Mouse (Mus musculus): ENCODE measurements at regions not wholly inside any gene's neighbourhood (a gene's known extent, or its start where the extent isn't known, plus 50 kb on each side); places are given as distances from the start of the nearest gene placed in this dataset.

DNA sequence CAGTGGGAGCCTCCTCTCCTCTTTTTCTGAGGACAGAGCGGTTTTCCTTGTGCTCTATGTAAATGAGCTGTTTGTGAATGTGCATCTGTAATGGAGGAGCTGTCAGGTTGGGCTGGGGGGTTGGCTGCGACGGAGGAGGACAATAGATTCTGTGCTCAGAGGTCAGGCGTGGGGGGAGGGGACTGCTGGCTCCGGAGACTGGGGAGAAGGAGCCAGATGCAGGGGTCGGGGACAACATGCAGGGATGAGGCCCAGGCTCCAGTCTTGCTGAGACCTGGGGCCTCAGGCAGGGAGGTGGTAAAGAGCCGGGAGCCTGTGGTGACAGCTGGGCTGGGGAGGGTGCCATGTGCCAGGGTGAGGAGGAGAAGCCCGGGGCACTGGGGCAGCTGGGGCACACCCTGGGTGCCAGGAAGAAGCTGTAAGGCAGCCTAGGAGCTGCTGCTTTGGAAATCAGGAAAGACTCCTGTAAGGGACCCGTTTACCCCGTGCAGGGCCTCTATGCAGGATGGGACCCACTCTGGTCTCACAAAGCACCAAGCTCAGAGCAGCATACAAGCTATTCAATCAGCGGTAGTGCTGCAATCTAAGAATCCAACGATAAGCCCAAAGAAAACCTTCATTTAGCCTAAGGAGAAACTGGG, 124.5 kb downstream of the 3100002H09Rik start:
- no peaks in the 10 kb centered on the region for H3K36me3 ChIP-seq (ENCODE audit: control insufficient read depth in 1 of 2, insufficient read depth in 2 of 2, low read length in 2 of 2)
- H3K4me3 ChIP-seq (ENCODE audit: control insufficient read depth in 1 of 2, insufficient read depth in 1 of 2, low read depth in 2 of 2, low read length in 2 of 2) = no peak overlapping the region
- no peak for DNase-seq (ENCODE audit: low read depth, low spot score)
- H3K27me3 ChIP-seq (ENCODE audit: control insufficient read depth in 1 of 2, insufficient read depth in 2 of 2, low read length in 2 of 2) = no peaks in the 10 kb centered on the region
- no peaks in the 10 kb centered on the region for H3K4me1 ChIP-seq (ENCODE audit: control insufficient read depth in 1 of 2, insufficient read depth in 2 of 2, low read length in 2 of 2)
- no peak overlapping the region for H3K27ac ChIP-seq (ENCODE audit: control insufficient read depth, low read depth, low read length)
- no peaks in the 10 kb centered on the region for H3K79me2 ChIP-seq (ENCODE audit: control insufficient read depth, insufficient read depth, low read length, poor library complexity)
- no peak overlapping the region for H3K9ac ChIP-seq (ENCODE audit: control insufficient read depth, low read depth, low read length, poor library complexity, severe bottlenecking)
- TF ChIP-seq HCFC1 (IDR thresholded peaks at IDR 0.05; ENCODE audit: low read depth, low read length) (no peak), NELFE (IDR thresholded peaks at IDR 0.05; ENCODE audit: low read depth, low read length) (no peak), GATA1 (IDR thresholded peaks at IDR 0.05; ENCODE audit: low read depth, low read length) (no peak), ZNF384 (IDR thresholded peaks at IDR 0.05; ENCODE audit: low read depth, low read length) (no peak), MAFK (IDR thresholded peaks at IDR 0.05; ENCODE audit: borderline replicate concordance, low read depth, low read length) (no peak), POLR2AphosphoS5 (IDR thresholded peaks at IDR 0.05; ENCODE audit: borderline replicate concordance, low read depth, low read length) (no peak), UBTF (IDR thresholded peaks at IDR 0.05; ENCODE audit: borderline replicate concordance, insufficient read depth, low read depth, low read length) (no peak), USF1 (IDR thresholded peaks at IDR 0.05; ENCODE audit: low read depth, low read length) (no peak)
- no peaks in the 10 kb centered on the region for H3K9me3 ChIP-seq (replicated peaks; ENCODE audit: insufficient read depth, low read length)

DNA sequence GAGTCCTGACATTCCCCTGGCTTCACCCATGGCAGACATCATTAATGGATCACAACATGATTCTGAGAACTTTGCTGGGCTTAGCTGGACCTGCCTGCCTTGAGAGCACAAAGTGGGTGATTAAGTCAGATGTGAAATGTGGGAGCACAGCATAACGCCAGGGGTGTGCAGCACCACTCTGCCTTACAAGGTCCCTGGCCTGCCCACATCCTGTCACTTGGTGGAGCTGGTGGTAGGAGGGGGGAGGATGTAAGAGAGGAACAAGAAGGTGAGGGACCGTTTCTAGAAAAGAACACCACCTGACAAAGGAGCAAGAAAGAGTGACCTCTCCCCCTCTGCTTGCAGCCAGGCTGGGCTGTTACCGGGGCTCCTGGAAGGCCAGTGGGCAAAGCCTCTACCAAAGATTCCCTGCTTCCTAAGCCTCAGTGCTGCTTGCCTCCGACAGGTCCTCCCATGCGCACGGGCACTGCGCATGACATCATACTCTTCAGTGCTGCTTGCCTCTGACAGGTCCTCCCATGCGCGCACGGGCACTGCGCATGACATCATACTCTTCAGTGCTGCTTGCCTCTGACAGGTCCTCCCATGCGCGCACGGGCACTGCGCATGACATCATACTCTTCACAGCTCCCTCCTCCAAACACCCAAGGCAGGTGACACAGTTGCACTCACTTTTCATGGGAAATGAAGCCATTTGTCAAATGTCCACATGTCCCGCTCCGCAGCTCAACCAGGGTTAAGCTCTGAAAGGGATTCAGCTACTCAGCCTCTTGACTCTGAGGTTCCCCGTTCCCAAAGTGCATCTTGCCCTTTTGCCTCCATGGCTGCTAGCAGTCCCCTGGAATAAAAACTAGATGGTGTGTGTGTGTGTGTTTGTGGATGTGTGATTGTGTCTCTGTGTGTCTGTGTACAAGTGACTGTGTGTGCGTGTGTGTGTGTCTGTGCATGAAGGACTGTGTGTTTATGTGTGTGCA, 125.7 kb downstream of the 3100002H09Rik start:
- Histone ChIP-seq H3K9ac (ENCODE audit: control insufficient read depth, low read depth, low read length, poor library complexity, severe bottlenecking) (no peak overlapping the region), H3K4me3 (ENCODE audit: control insufficient read depth in 1 of 2, insufficient read depth in 1 of 2, low read depth in 2 of 2, low read length in 2 of 2) (no peak overlapping the region), H3K27ac (ENCODE audit: control insufficient read depth, low read depth, low read length) (no peak overlapping the region), H3K4me1 (ENCODE audit: control insufficient read depth in 1 of 2, insufficient read depth in 2 of 2, low read length in 2 of 2) (no peaks in the 10 kb centered on the region), H3K36me3 (ENCODE audit: control insufficient read depth in 1 of 2, insufficient read depth in 2 of 2, low read length in 2 of 2) (no peaks in the 10 kb centered on the region), H3K9me3 (replicated peaks; ENCODE audit: insufficient read depth, low read length) (no peaks in the 10 kb centered on the region), H3K79me2 (ENCODE audit: control insufficient read depth, insufficient read depth, low read length, poor library complexity) (no peaks in the 10 kb centered on the region), H3K27me3 (ENCODE audit: control insufficient read depth in 1 of 2, insufficient read depth in 2 of 2, low read length in 2 of 2) (no peaks in the 10 kb centered on the region)
- TF ChIP-seq SIN3A (IDR thresholded peaks at IDR 0.05; ENCODE audit: low read length) (no peak), USF1 (IDR thresholded peaks at IDR 0.05; ENCODE audit: low read depth, low read length) (no peak), UBTF (IDR thresholded peaks at IDR 0.05; ENCODE audit: borderline replicate concordance, insufficient read depth, low read depth, low read length) (no peak), CHD1 (IDR thresholded peaks at IDR 0.05; ENCODE audit: low read depth, low read length) (no peak), E2F4 (IDR thresholded peaks at IDR 0.05; ENCODE audit: borderline replicate concordance, low read depth, low read length) (no peak), EP300 (IDR thresholded peaks at IDR 0.05; ENCODE audit: low read depth in 1 of 2, low read length in 2 of 2) (no peak), BHLHE40 (IDR thresholded peaks at IDR 0.05; ENCODE audit: borderline replicate concordance, low read depth, low read length) (no peak), MYB (IDR thresholded peaks at IDR 0.05; ENCODE audit: low read depth, low read length) (no peak), HCFC1 (IDR thresholded peaks at IDR 0.05; ENCODE audit: low read depth, low read length) (no peak), TCF12 (IDR thresholded peaks at IDR 0.05; ENCODE audit: low read depth, low read length) (no peak), CTCF (IDR thresholded peaks at IDR 0.05 in 2 of 3, conservative IDR thresholded peaks at IDR 0.05 in 1 of 3; ENCODE audit: control insufficient read depth in 1 of 3, insufficient read depth in 1 of 3, low read depth in 2 of 3, low read length in 3 of 3, poor library complexity in 1 of 3, severe bottlenecking in 1 of 3) (no peak)
- no peak for DNase-seq (ENCODE audit: low read depth, low spot score)
